Mouse (Mus musculus) heart, postnatal 0 days (tissue): ENCODE results near the gene Sned1.

ENCODE experiments used
- CTCF ChIP-seq: IDR thresholded peaks from 2 replicates; pipeline ENCODE4 v1.5.1; 2016; ENCODE audit warnings: antibody characterized with exemption, control low read depth, low read depth
- EP300 ChIP-seq: IDR thresholded peaks from 2 replicates; pipeline ENCODE4 v1.6.1; 2016; ENCODE audit warnings: antibody characterized with exemption, low read depth

DNA sequence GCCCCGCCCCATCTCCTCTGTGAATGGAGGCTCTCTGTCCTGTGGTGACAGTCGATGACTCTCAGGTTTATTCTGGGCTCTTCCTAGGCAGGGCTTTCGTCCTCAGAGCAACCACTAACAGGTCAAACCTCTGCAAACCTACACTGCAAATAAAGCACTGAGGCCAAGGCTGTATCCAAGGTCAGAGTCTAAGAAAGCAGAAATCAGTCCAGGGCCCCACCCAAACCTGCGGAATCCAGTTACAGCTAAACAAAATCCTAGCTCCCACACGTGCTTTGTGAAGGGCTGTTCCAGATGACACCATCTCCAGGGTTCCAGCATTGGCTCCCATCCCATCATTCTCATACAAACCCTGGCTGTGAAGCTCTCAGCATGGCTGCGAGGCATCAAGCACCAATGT, 39.9 kb downstream of the Sned1 start:
- no peak for TF ChIP-seq CTCF
- TF ChIP-seq EP300, result no peak
